Mouse (Mus musculus) liver, embryonic 12.5 days (tissue): ENCODE results near the gene Letm1. TPM values are rescaled to one million over a fixed set of nuclear protein-coding genes. Genes with fewer than 3 reads are reported as not detected.

Experiments
- ATAC-seq: fragments of 200-750 bp; cut with Nextera tagmentation; 2 replicates; pipeline ENCODE4 v1.8.0; 2017; ENCODE audit warnings: moderate number of reproducible peaks, mild to moderate bottlenecking, moderate library complexity
- H3K27ac ChIP-seq: fragments of 300-500 bp; sonication (generic); 2 replicates; pipeline ENCODE4 v1.5.1; 2016; ENCODE audit warnings: mild to moderate bottlenecking
- H3K27me3 ChIP-seq: fragments of 300-500 bp; sonication (generic); replicated peaks from 2 replicates; pipeline ENCODE4 v1.6.1; 2016; ENCODE audit warnings: mild to moderate bottlenecking, moderate library complexity
- H3K36me3 ChIP-seq: fragments of 300-500 bp; sonication (generic); 2 replicates; pipeline ENCODE4 v1.6.1; 2016; ENCODE audit warnings: mild to moderate bottlenecking, moderate library complexity
- H3K4me1 ChIP-seq: fragments of 300-500 bp; sonication (generic); 2 replicates; pipeline ENCODE4 v1.6.1; 2016
- H3K4me2 ChIP-seq: fragments of 300-500 bp; sonication (generic); 2 replicates; pipeline ENCODE4 v1.6.1; 2016; ENCODE audit warnings: mild to moderate bottlenecking, moderate library complexity
- H3K4me3 ChIP-seq: fragments of 300-500 bp; sonication (generic); 2 replicates; pipeline ENCODE4 v1.5.1; 2016; ENCODE audit warnings: mild to moderate bottlenecking, moderate library complexity
- H3K9ac ChIP-seq: fragments of 300-500 bp; sonication (generic); 2 replicates; pipeline ENCODE4 v1.6.1; 2016; ENCODE audit warnings: mild to moderate bottlenecking, moderate library complexity
- H3K9me3 ChIP-seq: fragments of 300-500 bp; sonication (generic); replicated peaks from 2 replicates; pipeline ENCODE4 v1.6.1; 2016; ENCODE audit warnings: mild to moderate bottlenecking, moderate library complexity
- WGBS: fragments of 180-500 bp; shearing (Covaris S2); methylation state at CpG from one replicate; pipeline ENCODE4 v1.1.7; 2016; ENCODE audit not compliant: insufficient replicate concordance; 5-methylcytosine and 5-hydroxymethylcytosine counted together
- polyA plus RNA-seq: library from polyadenylated mRNA; unstranded; fragments of >200 nt; fragmentation: Nextera tagmentation; extraction: Ambion mirVana; gene quantifications from 2 replicates; pipeline ENCODE4 v1.2.1, GENCODE M21; 2016

Gene Letm1
- polyA plus RNA-seq, 1 experiment from 2014 or later, result 41.7 TPM

DNA sequence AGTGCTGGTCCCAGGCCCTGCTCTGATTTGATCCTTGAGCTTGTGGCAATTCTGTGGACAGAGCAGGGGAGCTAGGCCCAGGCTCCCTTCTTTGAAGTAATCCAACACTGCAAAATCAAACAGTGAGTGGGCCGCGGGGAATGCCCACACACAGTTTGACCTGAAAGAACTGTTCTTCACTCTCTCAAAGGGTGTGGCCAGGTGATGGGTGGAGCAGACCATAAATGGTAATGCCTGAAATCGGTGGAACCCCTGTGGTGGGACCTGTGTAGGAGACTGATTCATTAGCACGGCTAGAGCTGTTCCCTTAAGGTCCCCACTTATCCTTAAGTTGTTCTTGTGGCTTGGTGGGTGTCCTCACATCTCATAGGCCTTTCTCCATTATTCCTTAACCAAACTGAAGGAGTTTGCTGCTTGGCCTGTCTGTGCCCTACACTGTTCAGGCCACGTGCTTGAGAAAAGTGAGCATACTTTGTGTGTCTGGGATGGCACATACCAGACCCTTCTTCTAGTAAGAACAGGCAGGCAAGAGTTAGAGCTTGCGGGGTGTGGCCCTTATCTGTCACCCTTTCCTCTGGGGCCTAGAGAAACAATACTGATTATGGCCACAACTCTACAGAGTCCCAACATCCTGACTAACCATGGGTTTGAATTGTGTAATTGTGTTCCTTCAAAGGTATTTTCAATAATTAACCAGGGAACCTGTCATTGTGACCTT is 33.5 kb upstream of the Letm1 start:
- no peak for ATAC-seq
- no peaks in the 10 kb centered on the region for H3K9me3 ChIP-seq
- no peak overlapping the region for H3K4me2 ChIP-seq
- H3K27me3 ChIP-seq, result no peaks in the 10 kb centered on the region
- H3K36me3 ChIP-seq, result no peaks in the 10 kb centered on the region
- WGBS, result 46% methylated on average over 6 of the region's 6 CpGs
- no peak overlapping the region for H3K27ac ChIP-seq
- no peak overlapping the region for H3K4me3 ChIP-seq
- no peak overlapping the region for H3K9ac ChIP-seq
- peaks cover 39% of the 10 kb centered on the region for H3K4me1 ChIP-seq

DNA sequence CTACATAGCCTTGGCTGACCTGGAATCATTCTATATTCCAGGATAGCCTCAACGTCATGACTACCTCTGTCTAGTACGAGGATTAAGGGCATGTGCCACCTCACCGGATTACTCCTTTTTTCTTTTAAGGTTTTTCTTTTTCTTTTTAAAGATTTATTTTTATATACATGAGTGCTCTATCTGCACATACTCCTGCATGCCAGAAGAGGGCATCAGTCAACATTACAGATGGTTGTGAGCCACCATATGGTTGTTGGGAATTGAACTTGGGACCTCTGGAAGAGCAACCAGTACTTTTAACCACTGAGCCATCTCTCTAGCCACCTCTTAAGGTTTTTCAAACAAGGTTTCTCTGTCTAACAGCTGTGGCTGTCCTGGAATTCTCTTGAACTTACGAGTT is 28.9 kb upstream of the Letm1 start:
- WGBS, result 66% methylated on average over 4 of the region's 4 CpGs
- Histone ChIP-seq H3K9ac (no peak overlapping the region), H3K27me3 (no peaks in the 10 kb centered on the region), H3K27ac (no peak overlapping the region), H3K9me3 (no peaks in the 10 kb centered on the region), H3K36me3 (no peaks in the 10 kb centered on the region), H3K4me2 (no peak overlapping the region), H3K4me1 (peaks cover 8% of the 10 kb centered on the region), H3K4me3 (no peak overlapping the region)
- ATAC-seq, result no peak

DNA sequence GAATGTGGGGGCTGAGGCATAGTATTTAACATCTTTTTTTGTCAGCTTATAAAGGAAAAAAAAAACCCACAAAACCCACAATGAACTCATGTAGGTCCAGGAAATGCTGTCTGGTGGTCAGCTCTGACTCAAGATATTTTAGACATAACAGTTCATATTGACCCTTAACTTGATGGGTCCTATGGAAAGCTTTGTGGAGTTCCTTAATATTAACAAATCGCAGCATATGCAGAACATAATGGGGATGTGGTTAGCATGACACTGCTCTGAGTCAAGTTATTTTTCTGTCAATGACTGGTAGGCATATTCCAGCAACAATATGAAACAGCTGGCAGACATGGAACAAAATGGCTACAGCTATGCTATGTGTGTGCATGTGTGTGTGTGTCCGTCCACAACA is 20.7 kb upstream of the Letm1 start:
- WGBS, result 60% methylated on average over 2 of the region's 2 CpGs

DNA sequence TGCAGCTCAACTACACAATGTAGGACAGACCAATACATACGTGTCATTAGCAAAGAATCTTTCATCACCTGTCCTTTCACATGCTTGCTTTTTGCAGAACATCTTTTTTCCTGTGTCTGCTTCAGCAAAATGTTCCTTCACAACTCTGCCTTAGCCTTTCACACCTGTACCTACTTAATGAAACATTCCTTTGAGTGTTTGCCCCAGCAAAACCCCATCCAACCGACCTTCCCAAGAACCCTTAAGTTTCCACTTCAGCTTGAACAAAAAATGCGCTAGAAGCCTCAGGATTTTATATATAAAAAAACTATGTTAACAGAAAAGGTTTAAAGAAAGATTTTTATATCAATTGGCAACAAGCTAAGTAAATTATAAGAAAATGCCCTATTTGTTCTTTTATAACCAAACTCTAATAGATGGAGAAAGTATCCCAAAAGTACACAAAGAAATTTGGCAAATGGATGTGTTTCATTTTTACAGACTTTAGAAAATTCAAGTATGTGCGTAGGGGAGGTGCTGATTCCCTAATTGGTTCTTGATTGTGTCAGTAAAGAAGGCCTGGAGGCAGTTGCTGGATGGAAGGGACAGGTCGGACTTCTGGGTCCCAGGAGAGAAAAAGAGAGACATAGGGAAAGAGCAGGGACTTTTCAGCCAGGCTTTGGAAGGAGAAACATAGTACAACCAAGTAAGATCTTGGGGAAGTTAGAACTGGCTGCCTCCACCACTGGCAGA is 9.5 kb upstream of the Letm1 start:
- peaks cover 15% of the 10 kb centered on the region for H3K27me3 ChIP-seq
- no peaks in the 10 kb centered on the region for H3K4me1 ChIP-seq
- no peaks in the 10 kb centered on the region; the same call in 1 of the 2 replicates for H3K9me3 ChIP-seq
- H3K4me2 ChIP-seq, result no peak overlapping the region
- ATAC-seq, result no peak
- WGBS, result 62% methylated on average over 5 of the region's 5 CpGs
- no peak overlapping the region for H3K9ac ChIP-seq
- H3K4me3 ChIP-seq, result no peak overlapping the region
- no peak overlapping the region for H3K27ac ChIP-seq
- H3K36me3 ChIP-seq, result no peaks in the 10 kb centered on the region

More for the DNA sequence above, 20.7 kb upstream of the Letm1 start:
- Histone ChIP-seq H3K27me3 (no peaks in the 10 kb centered on the region), H3K4me2 (no peak overlapping the region), H3K36me3 (no peaks in the 10 kb centered on the region), H3K4me3 (no peak overlapping the region), H3K9ac (no peak overlapping the region), H3K27ac (no peak overlapping the region), H3K9me3 (0 out of 2 replicates have a peak, but pooled peaks cover 3% of the 10 kb centered on the region), H3K4me1 (no peaks in the 10 kb centered on the region)
- no peak for ATAC-seq

DNA sequence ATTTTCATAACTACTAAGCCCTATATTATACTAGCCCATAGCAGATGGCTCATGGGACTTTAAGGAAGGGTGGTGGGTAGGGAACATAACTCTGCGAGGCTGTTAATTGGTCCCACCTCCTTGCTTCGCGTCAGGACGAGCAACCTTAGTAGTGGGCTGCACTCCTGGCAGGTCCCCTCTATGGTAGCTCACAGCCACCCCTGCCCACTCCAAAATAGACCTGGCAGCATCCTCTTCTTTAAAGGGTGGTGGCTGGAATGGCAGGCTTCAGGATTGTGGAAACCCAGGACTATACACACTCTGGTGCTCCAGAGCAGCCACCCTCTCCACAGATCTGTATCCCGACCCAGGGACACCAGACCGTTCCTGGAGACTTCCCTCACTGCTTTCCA is 378 bp upstream of the Letm1 start:
- ATAC-seq, result peak; percentile 51; the same call in 1 of the 2 replicates
- H3K9ac ChIP-seq, result peak overlapping the region; percentile 84
- WGBS, result 9% methylated on average over 6 of the region's 6 CpGs
- H3K4me3 ChIP-seq, result peak overlapping the region; percentile 87
- peaks cover 4% of the 10 kb centered on the region for H3K27me3 ChIP-seq
- H3K4me2 ChIP-seq, result peak overlapping the region; percentile 81
- no peaks in the 10 kb centered on the region for H3K9me3 ChIP-seq
- H3K36me3 ChIP-seq, result peaks cover 5% of the 10 kb centered on the region
- H3K4me1 ChIP-seq, result peaks cover 39% of the 10 kb centered on the region
- H3K27ac ChIP-seq, result no peak overlapping the region

DNA sequence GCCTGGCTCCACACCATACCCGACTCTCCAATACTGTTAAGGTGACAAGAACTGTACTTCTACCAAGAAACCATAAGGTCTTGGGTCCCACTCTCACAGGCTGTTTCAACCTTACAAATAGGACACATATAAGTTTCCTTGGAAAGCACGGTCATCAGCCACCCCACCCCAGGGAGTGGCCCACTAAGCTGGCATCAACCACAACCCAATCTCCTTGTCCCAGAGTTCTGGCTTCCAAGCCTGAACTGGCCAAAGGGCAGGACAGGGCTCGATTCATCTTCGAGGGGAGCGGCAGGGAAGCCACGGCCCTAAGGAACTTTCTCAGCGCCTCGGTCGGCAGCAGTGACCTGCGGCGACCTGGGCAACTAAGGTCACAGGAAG is 663 bp downstream of the Letm1 start:
- ATAC-seq, result peak; percentile 13
- Histone ChIP-seq H3K9ac (peak overlapping the region; percentile 84), H3K4me1 (peaks cover 39% of the 10 kb centered on the region), H3K27me3 (no peaks in the 10 kb centered on the region), H3K4me3 (peak overlapping the region; percentile 87), H3K4me2 (peak overlapping the region; percentile 81), H3K27ac (peak overlapping the region; percentile 76), H3K36me3 (peaks cover 16% of the 10 kb centered on the region), H3K9me3 (no peaks in the 10 kb centered on the region)
- WGBS, result 3% methylated on average over 11 of the region's 11 CpGs

DNA sequence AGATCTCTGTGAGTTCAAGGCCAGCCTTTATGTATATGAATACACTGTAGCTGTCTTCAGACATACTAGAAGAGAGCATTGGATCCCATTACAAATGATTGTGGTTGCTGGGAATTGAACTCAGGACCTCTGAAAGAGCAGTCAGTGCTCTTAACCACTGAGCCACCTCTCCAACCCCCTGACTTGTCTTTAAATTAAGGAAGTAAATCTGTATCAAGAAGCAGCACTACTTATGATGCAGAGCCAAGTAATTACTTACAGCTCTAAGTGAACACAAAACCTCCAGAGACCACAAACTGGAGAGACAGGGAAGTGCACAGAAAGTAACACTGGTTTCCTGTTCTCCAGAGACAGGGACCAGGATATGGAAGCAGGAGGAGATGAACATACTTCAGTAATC is 5.4 kb downstream of the Letm1 start:
- Histone ChIP-seq H3K4me2 (no peak overlapping the region), H3K27me3 (no peaks in the 10 kb centered on the region), H3K9me3 (no peaks in the 10 kb centered on the region), H3K36me3 (peaks cover 40% of the 10 kb centered on the region), H3K27ac (no peak overlapping the region), H3K4me1 (peaks cover 30% of the 10 kb centered on the region), H3K9ac (no peak overlapping the region), H3K4me3 (no peak overlapping the region)
- ATAC-seq, result no peak

DNA sequence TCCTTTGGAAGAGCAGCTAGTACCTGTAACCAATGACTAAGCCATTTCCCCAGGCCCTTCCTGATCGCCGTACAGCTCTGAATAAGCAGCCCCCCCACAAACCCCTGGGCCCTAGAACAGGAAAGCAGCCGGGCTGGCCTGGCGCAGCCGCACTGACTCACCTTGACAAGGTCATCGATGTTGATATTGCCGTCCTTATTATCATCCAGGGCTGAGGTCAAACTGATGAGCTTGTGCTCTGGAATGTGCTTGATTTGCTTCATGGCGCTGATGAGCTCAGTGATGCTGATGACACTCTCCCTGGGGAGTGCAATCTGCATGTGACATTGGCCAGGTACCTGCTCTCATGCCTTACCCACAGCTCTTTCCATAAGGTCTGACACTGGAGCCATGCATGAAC is 39.1 kb downstream of the Letm1 start:
- H3K27ac ChIP-seq, result no peak overlapping the region
- peaks cover 75% of the 10 kb centered on the region for H3K36me3 ChIP-seq
- H3K4me3 ChIP-seq, result no peak overlapping the region
- H3K9ac ChIP-seq, result no peak overlapping the region
- H3K27me3 ChIP-seq, result no peaks in the 10 kb centered on the region
- ATAC-seq, result no peak
- WGBS, result 80% methylated on average over 8 of the region's 8 CpGs
- H3K4me2 ChIP-seq, result no peak overlapping the region
- H3K9me3 ChIP-seq, result no peaks in the 10 kb centered on the region
- no peaks in the 10 kb centered on the region for H3K4me1 ChIP-seq

DNA sequence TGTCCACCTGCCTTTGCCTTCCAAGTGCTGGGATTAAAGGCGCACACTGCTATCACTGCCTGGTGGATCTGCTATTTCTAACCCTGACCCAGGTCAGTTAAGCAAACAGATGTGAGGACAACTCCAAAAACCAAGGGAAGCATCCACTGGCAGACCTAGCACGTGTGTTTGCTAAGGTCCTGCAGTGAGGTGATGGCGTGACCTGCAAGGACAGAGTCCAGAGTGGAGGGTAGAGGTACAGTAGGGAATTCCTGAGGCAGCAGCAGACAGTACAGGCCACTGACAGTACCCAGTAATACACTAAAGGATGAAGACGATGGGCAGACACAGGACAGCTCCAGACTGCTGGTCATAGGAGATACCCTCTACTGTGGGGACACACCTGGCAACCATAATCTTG is 42.1 kb downstream of the Letm1 start:
- H3K4me2 ChIP-seq, result no peak overlapping the region
- ATAC-seq, result peak; percentile 66
- peaks cover 48% of the 10 kb centered on the region for H3K36me3 ChIP-seq
- peak overlapping the region; percentile 16; the same call in 1 of the 2 replicates for H3K27ac ChIP-seq
- no peaks in the 10 kb centered on the region for H3K9me3 ChIP-seq
- no peaks in the 10 kb centered on the region for H3K27me3 ChIP-seq
- H3K4me3 ChIP-seq, result no peak overlapping the region
- H3K4me1 ChIP-seq, result no peaks in the 10 kb centered on the region
- WGBS, result 70% methylated on average over 4 of the region's 4 CpGs
- no peak overlapping the region for H3K9ac ChIP-seq

DNA sequence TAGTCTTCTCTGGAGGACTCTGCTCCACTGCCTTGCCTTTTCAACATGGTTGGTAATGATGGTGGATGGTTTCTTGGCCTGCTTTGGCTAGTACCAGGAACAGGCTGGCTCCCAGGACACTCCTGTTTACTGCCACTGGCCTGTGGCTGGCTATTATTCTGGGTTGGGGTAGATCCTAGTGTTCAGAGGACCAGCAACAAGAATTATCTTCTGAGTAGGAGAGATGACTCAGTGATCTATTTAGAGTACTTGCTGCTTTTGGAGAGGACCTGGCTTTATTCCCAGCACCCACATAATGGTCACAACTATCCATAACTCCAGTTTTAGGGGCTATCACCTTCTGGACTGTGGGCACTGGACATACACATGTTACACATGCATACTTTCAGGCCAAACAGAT is 44.3 kb downstream of the Letm1 start:
- Histone ChIP-seq H3K27ac (no peak overlapping the region), H3K9me3 (no peaks in the 10 kb centered on the region), H3K9ac (no peak overlapping the region), H3K27me3 (no peaks in the 10 kb centered on the region), H3K4me2 (no peak overlapping the region), H3K4me1 (no peaks in the 10 kb centered on the region), H3K36me3 (peaks cover 45% of the 10 kb centered on the region), H3K4me3 (no peak overlapping the region)
- no peak for ATAC-seq

DNA sequence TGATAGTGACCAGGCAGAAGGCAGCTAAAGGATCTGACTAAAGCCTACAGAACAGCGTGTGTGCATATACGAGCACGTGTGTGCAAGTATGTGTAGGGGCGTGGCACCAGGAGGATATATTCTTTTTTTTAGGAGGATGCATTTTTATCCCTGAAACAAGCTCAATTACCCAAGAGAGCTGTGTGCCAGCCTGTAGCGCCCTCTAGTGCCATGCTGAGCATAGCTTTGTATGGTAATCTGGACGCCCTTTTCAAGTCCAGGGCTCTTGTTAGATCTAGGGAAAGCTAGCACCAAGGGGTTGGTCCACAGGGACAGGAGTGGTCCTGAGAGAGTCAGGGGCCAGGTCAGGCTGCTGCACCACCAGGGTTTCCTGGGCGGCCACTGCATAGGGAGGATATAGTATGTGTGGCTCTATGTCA is 44.7 kb downstream of the Letm1 start:
- no peak overlapping the region for H3K9ac ChIP-seq

DNA sequence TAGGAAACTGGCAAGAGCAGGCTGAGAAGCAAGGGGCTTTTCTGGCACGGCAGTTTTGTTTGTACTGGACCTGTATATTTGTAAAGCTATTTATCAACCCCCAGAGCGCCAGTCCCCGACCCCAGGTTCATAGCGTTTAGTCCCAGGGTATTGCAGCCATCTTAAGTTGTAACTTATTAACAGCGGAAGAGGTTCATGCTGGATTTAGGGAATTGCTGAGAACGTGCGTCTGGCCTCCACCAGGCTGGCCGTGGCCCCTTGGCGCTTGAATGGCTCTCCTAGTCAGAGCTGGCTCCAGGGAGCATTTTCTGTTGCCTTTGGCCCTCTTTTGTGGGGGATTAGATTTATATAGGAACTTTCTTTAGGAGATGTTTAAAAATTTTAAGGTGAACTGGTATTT is 46.4 kb downstream of the Letm1 start:
- 74% methylated on average over 9 of the region's 9 CpGs for WGBS
- Histone ChIP-seq H3K27ac (no peak overlapping the region), H3K4me1 (no peaks in the 10 kb centered on the region), H3K36me3 (peaks cover 37% of the 10 kb centered on the region), H3K9ac (no peak overlapping the region), H3K4me3 (no peak overlapping the region), H3K27me3 (no peaks in the 10 kb centered on the region), H3K4me2 (no peak overlapping the region), H3K9me3 (no peaks in the 10 kb centered on the region)
- no peak for ATAC-seq

More for the DNA sequence above, 44.7 kb downstream of the Letm1 start:
- no peak overlapping the region for H3K4me3 ChIP-seq
- H3K36me3 ChIP-seq, result peaks cover 45% of the 10 kb centered on the region
- H3K4me2 ChIP-seq, result no peak overlapping the region
- no peak for ATAC-seq
- no peaks in the 10 kb centered on the region for H3K4me1 ChIP-seq
- 24% methylated on average over 7 of the region's 7 CpGs for WGBS
- no peaks in the 10 kb centered on the region for H3K27me3 ChIP-seq
- no peaks in the 10 kb centered on the region for H3K9me3 ChIP-seq
- no peak overlapping the region for H3K27ac ChIP-seq
